Mouse (Mus musculus): ENCODE results near the gene Ptar1. TPM values are rescaled to one million over a fixed set of nuclear protein-coding genes. Genes with fewer than 3 reads are reported as not detected.
A peak's percentile ranks its signal among the peaks of the same experiment; 100 is the strongest.
"Not testable (repeated sequence)": the region's sequence is repeated elsewhere in the genome, so short reads cannot be mapped to it uniquely, and the experiment has no call there.

Gene Ptar1
- polyA plus RNA-seq (2016; fragmentation: Nextera tagmentation; extraction: Ambion mirVana) = 4.4 and 5.7 TPM in 2 replicates

DNA sequence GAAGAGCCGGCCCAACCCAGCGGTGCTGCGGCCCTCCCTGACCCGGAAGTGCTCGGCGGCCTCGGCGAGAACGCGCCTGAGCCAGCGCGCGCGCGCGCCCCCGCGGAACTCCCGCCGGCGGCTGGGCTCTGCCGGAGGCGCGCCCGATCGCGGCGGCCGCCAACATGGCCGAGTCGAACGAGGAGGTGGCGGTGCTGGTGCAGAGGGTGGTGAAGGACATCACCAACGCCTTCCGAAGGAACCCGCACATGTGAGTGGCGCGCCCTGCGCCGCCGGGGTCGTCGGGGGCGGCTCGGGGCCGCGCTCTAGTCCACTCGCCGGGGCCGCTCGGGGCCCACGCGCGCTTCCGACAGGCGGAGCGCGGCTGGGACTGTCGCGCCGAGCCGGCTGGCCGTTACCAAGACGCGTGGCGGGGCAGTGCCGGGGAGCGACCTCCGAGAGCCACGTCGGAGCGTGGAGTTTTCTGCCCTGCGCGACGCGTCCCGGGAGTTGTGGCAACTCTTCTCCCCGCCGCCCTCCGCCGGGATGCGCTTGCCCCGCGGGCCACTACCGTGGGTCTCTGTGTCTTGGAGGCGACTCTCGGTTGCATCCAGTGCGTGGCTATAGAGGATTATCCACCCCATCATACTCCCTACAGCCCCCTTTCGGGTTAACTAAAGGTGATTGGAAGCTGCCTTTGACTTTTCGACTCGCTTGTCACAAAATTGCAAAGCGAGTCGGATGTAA lies at the start of gene Ptar1:
Gene Ptar1, plus strand, starts transcription at position 134 of the 726 bp plus-strand sequence.
- Histone ChIP-seq H3K27me3 (replicated peaks) (no peaks in the 10 kb centered on the region), H3K27ac (peak within 1 kb of the TSS; percentile 90), H3K4me1 (peaks cover 29% of the 10 kb centered on the region), H3K9ac (peak within 1 kb of the TSS; percentile 95), H3K36me3 (no peaks in the 10 kb centered on the region; the same call in 1 of the 2 replicates), H3K9me3 (replicated peaks) (no peaks in the 10 kb centered on the region), H3K4me2 (peak within 1 kb of the TSS; percentile 80), H3K4me3 (peak within 1 kb of the TSS; percentile 92)
- peak; percentile 91 for ATAC-seq
- under 1% methylated on average over 90 of the region's 93 CpGs for WGBS (ENCODE audit: insufficient replicate concordance)

DNA sequence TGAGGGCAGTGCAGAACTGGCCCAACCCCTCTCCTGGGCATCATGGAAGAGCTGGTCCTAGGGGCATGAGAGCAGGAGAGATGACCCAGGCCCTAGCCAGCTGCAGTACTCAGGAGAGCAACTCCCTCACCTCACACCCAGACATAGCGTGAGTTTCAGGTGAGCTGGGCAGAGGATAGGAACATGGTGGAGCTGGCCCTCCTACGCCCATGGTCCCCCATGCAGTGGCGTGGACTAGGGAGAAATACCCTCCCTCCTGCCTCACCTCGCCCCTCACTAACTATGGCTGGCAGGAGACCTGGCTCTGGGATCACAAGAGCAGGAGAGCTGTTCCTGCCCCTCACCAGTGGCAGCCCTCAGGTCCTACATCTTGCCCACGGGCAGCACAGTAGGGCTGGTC lies 43.4 kb upstream of the Ptar1 start:
- no peak for ATAC-seq
- H3K9me3 ChIP-seq (replicated peaks) = no peaks in the 10 kb centered on the region
- H3K27ac ChIP-seq = no peak overlapping the region
- no peak overlapping the region for H3K4me2 ChIP-seq
- no peaks in the 10 kb centered on the region for H3K27me3 ChIP-seq (replicated peaks)
- 66% methylated on average over 5 of the region's 5 CpGs for WGBS (ENCODE audit: insufficient replicate concordance)
- no peaks in the 10 kb centered on the region for H3K4me1 ChIP-seq
- H3K36me3 ChIP-seq = no peaks in the 10 kb centered on the region
- H3K9ac ChIP-seq = no peak overlapping the region
- no peak overlapping the region for H3K4me3 ChIP-seq

DNA sequence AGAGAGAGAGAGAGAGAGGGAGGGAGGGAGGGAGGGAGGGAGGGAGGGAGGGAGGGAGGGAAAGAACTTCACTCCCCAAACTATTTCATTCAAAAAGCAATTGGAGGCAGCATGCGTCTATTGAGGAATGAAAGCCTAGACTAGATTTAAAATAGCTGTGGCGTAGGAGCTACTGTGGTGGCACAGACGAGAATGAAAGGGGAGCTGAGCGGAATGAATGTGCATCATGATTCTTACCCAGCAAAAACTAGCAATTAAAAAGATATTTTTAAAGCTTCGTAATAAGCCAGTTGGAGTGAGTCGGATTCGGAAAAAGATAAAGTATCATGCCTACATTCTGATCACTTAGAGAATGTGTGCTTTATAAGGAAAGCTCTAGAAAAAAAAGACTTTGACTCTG lies 41.9 kb upstream of the Ptar1 start:
- H3K4me2 ChIP-seq = no peak overlapping the region
- no peaks in the 10 kb centered on the region for H3K9me3 ChIP-seq (replicated peaks)
- 67% methylated on average over 7 of the region's 7 CpGs for WGBS (ENCODE audit: insufficient replicate concordance)
- no peak overlapping the region for H3K27ac ChIP-seq
- no peak overlapping the region for H3K4me3 ChIP-seq
- H3K27me3 ChIP-seq (replicated peaks) = no peaks in the 10 kb centered on the region
- ATAC-seq = no peak
- no peaks in the 10 kb centered on the region for H3K36me3 ChIP-seq
- H3K9ac ChIP-seq = no peak overlapping the region
- H3K4me1 ChIP-seq = no peaks in the 10 kb centered on the region

DNA sequence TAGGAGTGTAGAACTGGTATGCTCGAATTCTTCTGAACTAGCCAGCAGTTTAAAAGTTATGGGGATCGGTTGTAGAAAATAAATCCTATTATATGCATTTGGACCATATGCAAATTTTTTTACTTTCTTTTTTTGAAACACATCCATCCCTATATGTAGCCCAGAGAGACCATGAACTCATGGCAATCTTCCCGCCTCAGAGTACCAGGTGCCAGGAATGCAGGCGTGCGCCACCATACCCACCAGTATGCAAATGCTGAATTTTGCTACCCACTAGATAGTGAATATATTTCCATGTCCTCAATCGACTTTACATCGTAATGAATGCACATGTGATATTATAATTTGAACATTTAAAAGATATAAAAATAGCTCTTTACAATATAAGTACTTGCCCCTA lies 39.9 kb upstream of the Ptar1 start:
- Histone ChIP-seq H3K4me3 (no peak overlapping the region), H3K36me3 (no peaks in the 10 kb centered on the region), H3K27me3 (replicated peaks) (no peaks in the 10 kb centered on the region), H3K4me1 (no peaks in the 10 kb centered on the region), H3K9ac (no peak overlapping the region), H3K9me3 (replicated peaks) (no peaks in the 10 kb centered on the region), H3K27ac (no peak overlapping the region), H3K4me2 (no peak overlapping the region)
- no peak for ATAC-seq
- 75% methylated on average over 7 of the region's 7 CpGs for WGBS (ENCODE audit: insufficient replicate concordance)

DNA sequence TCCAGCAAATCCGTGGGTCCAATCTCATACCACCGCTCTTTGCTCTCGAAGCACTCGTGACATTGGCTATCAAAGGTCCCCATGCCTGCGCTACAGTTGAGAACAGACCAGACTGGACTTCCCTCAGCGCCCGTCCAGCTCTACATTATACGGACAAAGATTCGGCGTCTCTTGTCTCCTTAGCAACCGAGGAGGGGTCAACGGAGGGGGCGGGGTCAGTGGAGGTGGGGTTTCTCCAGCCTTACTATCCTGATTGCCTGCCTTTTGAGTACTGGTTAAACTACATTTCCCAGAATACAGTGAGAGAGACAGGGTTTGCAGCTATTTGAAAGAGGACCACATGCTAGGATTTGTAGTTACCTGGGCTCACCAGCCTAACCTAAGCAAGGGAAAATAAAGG lies 34.6 kb upstream of the Ptar1 start, which contains the start of gene 1700028P14Rik:
Gene 1700028P14Rik, minus strand, starts transcription at position 169 of the 400 bp plus-strand sequence.
- WGBS (ENCODE audit: insufficient replicate concordance) = 8% methylated on average over 13 of the region's 13 CpGs
- Histone ChIP-seq H3K9me3 (replicated peaks) (no peaks in the 10 kb centered on the region), H3K4me2 (no peak within 1 kb of the TSS), H3K27me3 (replicated peaks) (no peaks in the 10 kb centered on the region), H3K27ac (no peak within 1 kb of the TSS), H3K36me3 (no peaks in the 10 kb centered on the region), H3K4me1 (no peaks in the 10 kb centered on the region), H3K4me3 (no peak within 1 kb of the TSS), H3K9ac (no peak within 1 kb of the TSS)
- peak; percentile 65 for ATAC-seq

DNA sequence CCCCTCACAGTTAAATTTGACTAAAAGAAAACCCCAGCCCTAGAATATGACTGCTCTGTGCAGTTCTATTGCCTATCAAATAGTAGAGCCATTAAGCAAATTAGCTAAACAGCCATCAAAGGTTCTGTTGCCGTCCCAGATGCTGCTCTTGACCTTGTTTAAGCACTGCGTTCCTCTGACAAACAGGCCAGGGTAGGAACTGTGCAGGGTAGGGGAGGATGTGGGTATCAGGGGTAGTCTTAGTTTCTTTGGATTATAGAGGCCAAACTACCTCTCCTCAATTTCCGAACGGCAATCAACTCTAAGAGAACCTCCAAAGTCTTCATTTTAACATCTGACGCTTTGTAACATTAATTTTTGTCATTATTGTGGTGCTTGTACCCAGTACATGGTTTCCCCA lies 34.1 kb upstream of the Ptar1 start:
- Histone ChIP-seq H3K4me3 (no peak overlapping the region), H3K27ac (no peak overlapping the region), H3K27me3 (replicated peaks) (no peaks in the 10 kb centered on the region)

DNA sequence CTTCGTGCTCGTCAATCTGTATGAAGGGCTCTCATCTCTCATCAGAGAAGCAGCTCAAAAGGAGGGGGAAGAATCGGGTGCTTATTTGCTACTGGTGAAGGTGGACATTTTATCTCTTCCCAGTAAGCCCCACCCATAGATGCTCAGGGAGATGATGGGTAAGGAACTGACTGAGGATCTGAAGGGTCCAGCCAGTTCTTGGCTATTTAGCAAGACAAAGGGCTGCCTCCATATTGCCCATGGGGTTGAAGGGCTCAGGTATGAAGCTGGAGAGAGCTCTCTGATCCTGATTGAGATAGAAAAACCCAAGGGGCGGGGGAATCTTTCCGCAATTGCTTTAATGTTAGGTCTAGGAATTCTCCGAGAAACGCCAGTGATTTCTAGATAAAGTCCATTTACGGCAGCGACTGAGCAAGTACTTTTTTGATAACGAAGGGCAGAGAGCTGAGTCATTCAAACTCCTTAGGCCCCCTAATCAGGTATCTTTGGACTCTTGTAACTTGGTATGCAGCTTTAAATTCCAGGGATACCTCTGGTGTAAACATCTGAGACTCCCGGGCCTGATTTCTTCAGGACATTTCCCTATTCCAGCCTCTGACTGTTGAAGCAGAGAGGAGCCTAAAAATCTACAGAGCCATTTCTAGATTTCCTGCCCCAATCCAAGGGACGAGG lies 29.8 kb upstream of the Ptar1 start:
- H3K27ac ChIP-seq = no peak overlapping the region
- no peaks in the 10 kb centered on the region for H3K36me3 ChIP-seq
- 37% methylated on average over 12 of the region's 12 CpGs for WGBS (ENCODE audit: insufficient replicate concordance)
- H3K27me3 ChIP-seq (replicated peaks) = no peaks in the 10 kb centered on the region
- H3K9ac ChIP-seq = no peak overlapping the region
- H3K4me3 ChIP-seq = no peak overlapping the region
- no peak overlapping the region for H3K4me2 ChIP-seq
- H3K9me3 ChIP-seq (replicated peaks) = no peaks in the 10 kb centered on the region
- ATAC-seq = no peak
- H3K4me1 ChIP-seq = no peaks in the 10 kb centered on the region

More for the DNA sequence above, 34.1 kb upstream of the Ptar1 start:
- Histone ChIP-seq H3K36me3 (no peaks in the 10 kb centered on the region), H3K9me3 (replicated peaks) (no peaks in the 10 kb centered on the region), H3K4me1 (no peaks in the 10 kb centered on the region), H3K4me2 (no peak overlapping the region), H3K9ac (no peak overlapping the region)
- WGBS (ENCODE audit: insufficient replicate concordance) = 78% methylated on average over 5 of the region's 5 CpGs
- ATAC-seq = no peak

DNA sequence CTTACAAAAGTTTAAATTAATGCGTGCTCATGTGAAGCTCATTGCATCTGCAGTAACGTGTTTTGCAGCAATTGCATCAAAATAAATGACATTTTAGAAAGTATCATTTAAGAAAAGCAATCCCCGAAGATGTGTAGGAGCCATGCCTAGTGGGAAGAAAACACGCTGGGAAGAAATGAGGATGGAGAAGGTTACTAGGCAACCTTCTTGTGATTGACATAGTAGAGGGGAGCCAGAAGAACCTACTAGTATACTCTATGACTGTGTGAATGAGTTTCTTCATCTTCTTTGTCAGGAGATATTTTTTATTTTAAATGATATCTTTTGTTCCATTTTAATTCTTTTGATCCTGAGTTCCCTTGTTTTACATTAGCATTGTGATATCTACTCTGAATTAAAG lies 28.9 kb upstream of the Ptar1 start:
- Histone ChIP-seq H3K9ac (no peak overlapping the region), H3K9me3 (replicated peaks) (no peaks in the 10 kb centered on the region), H3K27ac (no peak overlapping the region), H3K4me3 (no peak overlapping the region), H3K27me3 (replicated peaks) (no peaks in the 10 kb centered on the region), H3K4me1 (no peaks in the 10 kb centered on the region), H3K4me2 (no peak overlapping the region), H3K36me3 (no peaks in the 10 kb centered on the region)
- no peak for ATAC-seq
- 52% methylated on average over 4 of the region's 4 CpGs for WGBS (ENCODE audit: insufficient replicate concordance)

DNA sequence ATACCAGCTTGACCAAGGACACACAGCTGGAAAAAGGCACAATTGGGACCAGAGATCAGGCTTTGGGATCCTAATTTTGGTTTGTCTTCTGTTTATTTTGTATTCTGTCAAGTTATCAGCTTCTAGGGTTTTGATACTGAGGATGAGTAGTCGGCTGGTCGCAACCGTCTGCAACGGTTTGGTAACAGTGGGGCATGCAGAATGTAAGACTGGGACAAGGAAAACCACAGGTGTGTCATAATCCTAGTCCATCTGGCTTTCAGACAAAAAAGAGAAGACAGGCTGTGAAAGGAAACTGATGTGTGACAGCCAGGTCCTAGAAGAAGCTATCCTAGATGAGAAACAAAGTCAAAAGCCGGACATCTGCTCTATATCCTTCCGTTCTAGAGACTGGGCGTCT lies 23.1 kb upstream of the Ptar1 start:
- H3K9me3 ChIP-seq (replicated peaks) = no peaks in the 10 kb centered on the region
- no peaks in the 10 kb centered on the region for H3K4me1 ChIP-seq
- no peak overlapping the region for H3K4me2 ChIP-seq
- no peak overlapping the region for H3K27ac ChIP-seq
- no peak overlapping the region for H3K4me3 ChIP-seq
- no peak overlapping the region for H3K9ac ChIP-seq
- WGBS (ENCODE audit: insufficient replicate concordance) = 68% methylated on average over 7 of the region's 7 CpGs
- no peak for ATAC-seq
- no peaks in the 10 kb centered on the region for H3K36me3 ChIP-seq
- no peaks in the 10 kb centered on the region for H3K27me3 ChIP-seq (replicated peaks)

DNA sequence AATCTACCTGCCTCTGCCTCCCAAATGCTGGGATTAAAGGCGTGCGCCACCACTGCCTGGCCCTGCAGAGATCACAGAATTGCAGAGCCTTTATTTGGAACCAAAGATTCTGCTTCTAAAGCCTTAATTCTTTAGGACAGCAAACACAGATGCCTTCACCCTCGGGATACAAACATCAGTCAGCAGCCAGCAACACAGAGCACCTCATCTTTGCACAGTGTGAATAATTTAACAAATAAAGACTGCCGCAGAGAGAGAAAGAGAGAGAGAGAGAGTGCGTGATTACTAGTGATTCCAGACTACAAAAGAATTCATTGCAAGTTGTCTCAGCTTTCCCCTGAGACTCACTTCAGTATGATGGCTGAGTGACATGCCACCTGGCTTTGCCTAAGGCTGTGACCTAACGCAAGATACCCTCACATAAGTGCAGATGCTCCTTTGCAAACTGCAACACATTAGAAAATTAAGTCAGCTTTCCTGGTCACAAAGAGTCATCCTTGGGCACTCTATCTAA lies 19.0 kb upstream of the Ptar1 start:
- Histone ChIP-seq H3K4me3 (no peak overlapping the region), H3K9me3 (replicated peaks) (no peaks in the 10 kb centered on the region), H3K4me1 (no peaks in the 10 kb centered on the region), H3K27me3 (replicated peaks) (no peaks in the 10 kb centered on the region), H3K27ac (no peak overlapping the region), H3K36me3 (no peaks in the 10 kb centered on the region), H3K4me2 (no peak overlapping the region), H3K9ac (no peak overlapping the region)
- no peak for ATAC-seq
- WGBS (ENCODE audit: insufficient replicate concordance) = 63% methylated on average over 6 of the region's 6 CpGs

DNA sequence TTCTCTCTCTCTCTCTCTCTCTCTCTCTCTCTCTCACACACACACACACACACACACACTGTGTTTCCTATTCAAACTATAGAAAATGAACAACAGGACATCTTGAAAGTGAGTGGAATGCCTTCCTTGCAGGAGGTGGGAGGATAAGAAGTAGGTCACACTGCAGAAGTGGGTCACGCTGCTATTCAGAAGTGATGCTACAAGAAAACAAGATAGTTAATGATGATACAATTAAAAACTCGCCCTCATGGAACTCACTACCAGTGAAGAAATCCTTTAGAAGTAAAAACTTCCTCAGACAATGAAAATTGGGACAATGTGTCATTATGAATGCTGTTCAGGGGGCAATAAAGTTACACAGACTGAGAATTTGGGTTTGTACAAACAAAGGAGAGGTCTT lies 14.2 kb upstream of the Ptar1 start:
- no peak overlapping the region for H3K4me2 ChIP-seq
- 53% methylated on average over 2 of the region's 2 CpGs for WGBS (ENCODE audit: insufficient replicate concordance)
- no peak for ATAC-seq
- H3K9me3 ChIP-seq (replicated peaks) = no peaks in the 10 kb centered on the region
- H3K9ac ChIP-seq = no peak overlapping the region
- no peak overlapping the region for H3K4me3 ChIP-seq
- no peaks in the 10 kb centered on the region for H3K4me1 ChIP-seq
- no peaks in the 10 kb centered on the region for H3K36me3 ChIP-seq
- H3K27ac ChIP-seq = no peak overlapping the region
- H3K27me3 ChIP-seq (replicated peaks) = no peaks in the 10 kb centered on the region

DNA sequence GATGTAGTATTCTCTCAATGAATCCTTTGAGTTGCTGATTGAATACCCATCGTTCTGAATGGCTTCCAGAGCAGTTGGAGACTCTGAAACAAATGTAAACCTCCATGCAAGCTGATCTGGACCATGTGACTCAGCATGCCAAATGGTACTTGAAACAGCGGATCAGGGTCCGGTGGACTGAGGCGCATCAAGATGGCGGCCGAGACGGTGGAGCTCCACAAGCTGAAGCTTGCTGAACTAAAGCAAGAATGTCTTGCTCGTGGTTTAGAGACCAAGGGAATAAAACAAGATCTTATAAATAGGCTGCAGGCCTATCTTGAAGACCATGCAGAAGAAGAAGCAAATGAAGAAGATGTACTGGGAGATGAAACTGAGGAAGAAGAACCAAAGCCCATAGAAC lies 11.6 kb upstream of the Ptar1 start:
- not testable (repeated sequence) for H3K9ac ChIP-seq; H3K4me3 ChIP-seq; H3K9me3 ChIP-seq (replicated peaks); H3K27me3 ChIP-seq (replicated peaks); H3K27ac ChIP-seq; H3K36me3 ChIP-seq; H3K4me1 ChIP-seq; ATAC-seq; H3K4me2 ChIP-seq
- 80% methylated on average over 8 of the region's 8 CpGs for WGBS (ENCODE audit: insufficient replicate concordance)
